Mouse (Mus musculus) natural killer cell, adult 2 months (primary cell): ENCODE results near the gene Ccdc40.
A peak's percentile ranks its signal among the peaks of the same experiment; 100 is the strongest.
"Not testable (repeated sequence)": the region's sequence is repeated elsewhere in the genome, so short reads cannot be mapped to it uniquely, and the experiment has no call there.

Source experiments
- DNase-seq, 2 experiments: peaks; one replicate each; pipeline ENCODE4 v3.0.0; 2022; ENCODE audit warnings: low spot score in 2 of 2

Ccdc40 gene

DNA sequence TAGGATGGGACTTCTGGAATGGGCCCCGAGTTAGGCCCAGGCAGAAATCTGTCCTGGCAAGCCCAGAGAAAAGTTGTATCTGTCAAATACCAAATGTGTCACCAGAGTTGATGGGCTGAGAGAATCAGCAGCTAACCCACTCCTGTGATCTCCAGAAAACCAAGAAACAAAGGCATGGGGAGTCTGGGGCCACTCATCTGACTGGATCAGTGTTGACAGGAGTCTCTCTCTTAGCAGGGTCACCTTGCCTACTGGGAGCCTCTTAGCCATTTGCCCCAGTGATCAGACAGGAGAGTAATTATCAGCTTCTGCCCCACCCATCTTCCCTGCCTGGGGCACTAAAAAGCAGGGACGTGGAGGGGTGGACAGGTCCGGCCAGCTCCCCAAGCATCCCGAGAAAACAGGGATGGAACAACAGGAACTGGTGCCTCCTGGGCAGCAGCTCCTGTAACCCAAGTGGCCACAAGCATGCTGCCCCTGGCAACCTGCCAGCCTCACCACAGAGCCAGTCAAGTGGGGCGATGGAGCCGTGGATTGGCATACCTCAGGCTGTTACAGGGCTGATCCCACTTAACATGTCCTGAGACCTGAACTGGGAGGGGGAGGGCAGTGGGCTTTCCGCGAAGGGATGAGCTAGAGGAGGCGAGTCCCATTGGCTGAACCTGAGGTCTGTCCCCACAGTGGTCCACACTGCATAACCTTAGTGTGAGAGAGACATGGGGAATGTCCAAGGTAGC, 57.6 kb downstream of the Ccdc40 start:
- DNase-seq = no peak

GRCm38 (mm10) chr11:119287207-119287992, 59.0 kb downstream of the Ccdc40 start:
- DNase-seq = no peak

DNA sequence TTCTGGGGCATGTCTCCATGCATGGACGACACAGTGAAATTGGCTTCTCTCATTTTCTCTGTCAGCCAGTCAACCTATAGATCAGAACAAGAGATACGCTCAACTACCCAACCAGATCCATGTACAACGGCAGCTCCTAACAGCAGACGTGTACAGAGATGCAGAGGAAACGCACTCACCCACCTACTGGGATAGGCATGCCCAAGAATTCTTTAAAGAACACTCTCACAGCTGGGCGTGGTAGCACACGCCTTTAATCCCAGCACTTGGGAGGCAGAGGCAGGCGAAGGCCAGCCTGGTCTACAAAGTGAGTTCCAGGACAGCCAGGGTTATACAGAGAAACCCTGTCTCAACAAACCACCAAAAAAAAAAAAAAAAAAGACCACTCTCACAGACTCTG, 64.5 kb downstream of the Ccdc40 start:
- not testable (repeated sequence) for DNase-seq

GRCm38 (mm10) chr11:119297996-119298395, 69.6 kb downstream of the Ccdc40 start:
- DNase-seq = peak; percentile 24 to 29

DNA sequence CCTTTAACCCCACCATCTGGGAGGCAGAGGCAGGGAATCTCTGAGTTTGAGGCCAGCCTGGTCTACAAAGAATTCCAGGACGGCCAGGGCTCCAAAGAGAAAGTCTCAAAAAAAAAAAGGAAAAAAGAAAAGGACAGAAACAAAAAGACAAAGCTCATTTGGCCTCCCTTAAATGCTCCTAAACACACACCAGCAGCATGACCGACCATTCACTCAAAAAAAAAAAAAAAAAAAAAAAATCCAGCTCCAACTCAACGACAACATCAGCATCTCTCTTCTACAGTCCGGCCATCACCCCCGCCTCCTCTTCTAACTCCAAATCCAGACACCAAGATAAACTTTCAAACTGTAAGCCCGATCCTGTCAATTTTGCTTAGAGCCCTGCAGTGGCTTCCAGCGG, 70.5 kb downstream of the Ccdc40 start:
- no peak for DNase-seq

- DNase-seq = peak; percentile 93 to 95
These were observed 71.2 kb downstream of the Ccdc40 start, which contains the start of gene Eif4a3 for GRCm38 (mm10) chr11:119299391-119300245. Gene Eif4a3 (minus strand): TSS chr11:119300089.

DNA sequence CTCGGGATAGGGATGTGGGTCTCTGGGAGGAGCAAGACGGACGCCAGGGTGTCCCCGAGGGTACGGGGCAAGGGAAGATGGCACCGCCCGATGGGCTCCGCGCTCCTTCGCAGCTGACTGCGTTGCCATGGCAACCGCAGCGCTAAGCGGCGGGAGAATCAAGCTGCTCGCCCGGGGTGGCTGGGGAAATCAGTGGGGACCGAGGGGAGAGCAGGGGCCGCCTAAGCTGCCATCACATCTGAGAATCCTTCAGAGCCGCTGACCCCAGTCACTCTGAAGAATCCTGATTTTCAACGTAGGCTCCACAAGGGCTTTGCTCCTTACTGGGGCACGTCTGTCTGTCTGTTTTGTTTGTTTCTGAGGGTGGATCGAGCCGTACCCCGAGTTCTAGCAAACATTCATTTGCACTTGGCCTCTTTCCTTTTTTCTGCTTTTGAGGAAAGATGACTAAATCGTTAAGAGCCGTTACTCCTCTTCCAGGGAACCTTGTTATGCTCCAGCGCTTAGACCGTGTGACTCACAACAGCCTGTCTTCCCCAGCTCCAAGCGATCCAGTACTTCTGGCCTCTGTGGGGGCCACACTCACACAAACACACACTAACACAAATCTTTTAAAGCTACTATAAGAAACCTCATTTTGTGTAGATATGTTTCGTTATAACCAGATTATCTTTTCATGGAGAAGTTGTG, 72.0 kb downstream of the Ccdc40 start:
- no peak for DNase-seq

DNA sequence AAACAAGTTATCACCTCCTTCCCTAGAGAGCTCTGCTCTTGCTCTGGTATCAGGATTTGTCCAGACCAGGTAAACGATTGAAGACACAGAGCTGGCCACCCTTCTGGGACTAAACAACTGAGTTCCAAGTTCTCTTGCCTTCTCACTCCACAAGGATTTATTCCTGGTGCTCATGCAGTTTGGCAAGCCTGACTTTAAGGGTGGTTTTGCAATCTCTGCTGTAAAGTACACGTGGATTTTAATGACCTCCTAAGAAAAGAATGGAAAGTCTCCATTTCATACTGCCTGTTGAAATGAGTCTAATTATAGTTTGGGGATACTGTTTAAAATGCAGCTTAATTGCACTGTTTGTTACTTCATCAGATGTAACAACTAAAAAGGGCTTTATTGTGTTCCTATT, 72.6 kb downstream of the Ccdc40 start:
- no peak for DNase-seq

DNA sequence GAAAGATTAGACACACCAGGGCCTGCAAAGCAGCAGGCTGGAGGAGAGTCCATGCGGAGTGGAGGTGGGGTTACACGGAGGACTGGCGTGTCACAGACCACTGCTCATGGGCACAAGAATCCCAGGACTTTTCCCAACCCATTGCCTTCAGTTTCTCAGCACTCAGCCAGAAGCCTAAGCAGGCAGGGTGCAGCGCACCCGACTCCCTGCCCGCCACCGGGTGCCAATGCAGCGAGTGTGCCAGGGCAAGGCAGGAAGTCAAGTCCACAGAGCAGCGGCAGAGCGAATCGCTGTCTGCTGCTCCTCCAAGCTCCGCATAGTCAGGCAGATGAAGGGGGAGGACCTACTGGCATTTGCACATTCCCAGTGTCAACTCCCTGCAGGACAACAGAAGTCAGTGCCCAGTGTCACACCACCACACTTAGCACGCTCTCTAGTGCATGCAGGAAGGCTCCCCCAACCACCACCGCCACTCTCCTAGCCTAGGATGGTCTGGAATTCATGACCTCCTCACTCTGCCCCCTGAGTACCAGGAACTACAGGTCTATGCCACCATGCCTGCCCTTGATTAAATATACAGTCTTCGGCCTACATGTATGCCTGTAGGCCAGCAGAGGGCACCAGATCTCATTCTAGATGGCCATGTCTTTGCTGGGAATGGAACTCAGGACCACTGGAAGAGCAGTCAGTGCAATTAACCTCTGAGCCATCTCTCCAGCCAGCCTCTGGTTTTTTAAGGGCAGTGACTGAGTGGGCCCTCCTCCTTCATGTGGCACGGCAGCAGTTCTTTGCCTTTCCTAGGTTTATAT, 76.7 kb downstream of the Ccdc40 start:
- DNase-seq = peak; percentile 22 to 45

- DNase-seq = no peak
These were observed 78.6 kb downstream of the Ccdc40 start for GRCm38 (mm10) chr11:119306762-119307657.

GRCm38 (mm10) chr11:119307658-119307867, 79.2 kb downstream of the Ccdc40 start, which contains the start of gene Card14:
Gene Card14 (plus strand): TSS chr11:119307768.
- DNase-seq = no peak

DNA sequence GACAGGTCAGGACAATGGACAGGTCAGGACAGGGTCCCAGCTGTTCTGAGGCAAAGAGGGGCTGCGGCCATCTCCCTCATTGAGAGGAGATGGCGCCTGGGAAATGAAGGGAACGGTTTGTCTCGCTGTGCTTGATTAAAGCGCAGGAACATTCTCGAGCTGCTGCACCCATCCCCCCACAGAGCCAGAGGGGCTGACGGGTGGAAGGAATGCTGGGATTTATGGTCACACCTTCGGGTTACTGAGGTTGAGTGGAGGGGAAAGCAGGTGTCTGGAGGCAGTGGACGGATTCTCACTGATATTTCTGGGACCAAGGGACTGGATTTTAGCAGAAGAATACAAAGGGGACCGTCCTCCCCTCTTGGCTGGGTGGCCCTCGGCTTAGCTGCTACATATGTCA, 79.5 kb downstream of the Ccdc40 start:
- no peak for DNase-seq

GRCm38 (mm10) chr11:119310621-119311020, 82.2 kb downstream of the Ccdc40 start:
- no peak for DNase-seq

DNA sequence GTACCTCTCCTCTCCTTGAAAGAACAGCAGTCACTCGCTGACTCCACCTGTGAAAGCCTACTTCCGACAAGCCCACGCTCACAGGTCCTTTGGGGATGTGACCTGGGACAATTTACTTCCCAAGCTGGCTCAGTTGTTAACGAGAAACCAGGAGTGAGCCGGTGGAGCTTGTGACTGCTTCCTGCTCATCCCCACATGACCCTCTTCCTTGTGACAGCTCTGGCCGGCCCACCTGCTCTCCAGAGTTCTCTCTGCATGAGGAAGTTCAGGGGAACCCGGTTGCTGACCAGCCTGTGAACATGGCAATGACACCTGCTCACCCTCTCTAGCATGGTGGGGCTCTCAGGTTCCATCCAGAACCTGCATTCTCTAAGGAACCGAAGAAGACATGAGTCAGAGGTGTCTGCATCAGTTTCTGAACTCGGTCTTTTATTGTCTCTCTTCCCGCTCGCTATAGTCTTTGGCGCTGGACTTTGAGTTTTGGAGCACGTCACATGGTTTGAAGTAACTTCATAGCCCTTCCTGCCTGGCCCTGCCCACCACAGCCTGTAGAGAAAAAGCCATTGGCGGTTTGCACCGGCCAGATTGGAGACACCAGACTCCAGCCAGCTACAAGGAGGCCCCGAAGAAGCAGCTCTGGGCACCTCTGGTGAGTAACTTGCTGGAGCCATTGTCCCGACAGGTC, 86.0 kb downstream of the Ccdc40 start:
- DNase-seq = no peak
